Mouse (Mus musculus) embryo, embryonic 11 days (tissue): Measurements from ENCODE around the gene Acot11.

Experiments
- DNase-seq: peaks from one replicate; pipeline ENCODE4 v3.0.0-alpha.2; 2015

The Acot11 gene

DNA sequence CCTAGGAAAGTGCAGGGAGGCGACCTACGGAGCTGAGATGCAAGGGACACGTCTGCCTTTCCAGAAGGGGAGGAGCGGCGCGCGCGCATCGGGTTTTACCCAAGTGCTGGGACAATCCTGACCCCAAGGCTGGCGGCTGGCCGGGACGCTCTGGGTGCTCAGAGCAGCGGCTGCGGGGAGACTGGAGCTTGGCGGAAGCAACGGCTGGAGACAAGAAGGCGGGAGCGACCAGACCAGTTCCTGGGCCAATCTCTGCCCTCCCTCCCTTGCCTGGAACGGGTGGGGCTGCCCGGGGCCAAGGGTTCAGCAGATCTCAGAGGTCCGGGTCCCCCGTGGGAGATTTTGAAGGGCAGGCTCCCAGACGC, at the start of gene Acot11:
Acot11 (minus strand) TSS at position 89 of the 365 bp plus-strand sequence.
- peak; percentile 74 for DNase-seq

DNA sequence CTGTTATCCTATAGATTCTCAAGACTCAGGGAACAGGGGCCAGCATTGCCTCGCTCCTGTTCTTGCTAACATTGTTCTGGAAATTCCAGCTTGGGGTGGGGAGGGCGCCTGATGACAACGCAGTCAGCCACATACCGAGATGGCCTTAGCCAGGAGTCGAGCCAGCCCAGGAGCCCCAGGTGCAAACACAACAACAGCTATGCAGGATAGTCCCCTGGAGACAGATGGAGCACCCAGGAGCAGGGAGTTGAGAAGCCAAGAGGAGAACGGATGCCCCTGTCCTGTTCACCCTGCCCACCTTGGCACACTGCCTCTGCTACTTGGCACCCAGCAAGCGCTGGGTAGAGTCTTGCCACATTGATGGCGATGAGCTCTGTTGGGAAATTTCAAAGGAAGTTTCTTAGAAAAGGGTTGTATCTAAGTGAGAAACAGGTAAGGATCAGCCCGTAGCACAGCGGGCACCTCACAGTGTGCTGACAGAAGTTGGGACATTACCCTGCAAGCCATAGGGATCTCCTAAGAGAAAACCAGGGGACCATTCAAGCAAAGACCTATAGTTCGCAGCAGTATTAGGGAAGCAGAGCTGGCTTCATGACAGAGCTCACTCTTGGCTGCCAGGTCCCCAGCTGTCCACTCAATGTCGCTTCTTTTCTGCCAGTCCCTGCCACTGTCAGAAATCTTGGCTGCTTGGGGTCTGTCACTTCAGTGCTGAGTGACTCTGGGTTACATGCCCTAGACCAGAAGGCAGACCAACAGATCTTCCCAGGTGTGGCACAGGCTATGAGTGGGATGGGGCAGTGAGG, 43.7 kb upstream of the Acot11 start:
- DNase-seq, result no peak

DNA sequence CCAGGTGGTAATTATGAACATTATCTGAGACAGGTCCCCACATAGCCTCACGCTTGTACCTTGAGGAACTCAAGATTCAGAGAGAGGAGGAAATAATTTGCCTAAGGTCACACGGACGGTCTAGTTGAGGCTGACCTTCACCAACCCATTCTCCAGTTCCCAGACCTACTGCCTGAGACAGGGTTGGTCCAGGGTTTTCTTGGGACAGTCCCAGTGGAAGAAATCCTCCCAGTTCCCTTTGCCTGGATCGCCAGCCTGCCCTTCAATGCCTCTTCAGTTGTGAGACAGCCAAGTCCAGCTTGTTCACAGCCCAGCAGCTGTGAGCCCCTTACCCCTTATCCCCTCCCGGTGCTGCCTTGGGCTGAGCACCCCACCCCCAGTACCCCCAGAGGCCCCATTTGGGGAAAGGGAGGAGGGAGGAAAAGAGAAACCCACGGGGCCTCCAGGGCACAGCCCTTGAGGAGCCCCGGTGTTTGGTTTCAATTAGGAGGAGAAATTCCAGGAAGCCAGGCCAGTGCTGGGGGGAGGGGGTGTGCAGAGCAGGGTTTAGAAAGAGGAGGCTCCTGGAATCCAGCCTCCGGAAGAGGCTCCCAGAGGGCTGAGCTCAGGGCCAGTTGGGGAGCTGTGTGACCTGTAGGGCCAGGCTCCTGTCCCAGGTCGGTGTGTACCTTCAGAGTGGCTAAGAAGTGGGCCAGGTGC, 42.9 kb upstream of the Acot11 start:
- peak; percentile 92 for DNase-seq

DNA sequence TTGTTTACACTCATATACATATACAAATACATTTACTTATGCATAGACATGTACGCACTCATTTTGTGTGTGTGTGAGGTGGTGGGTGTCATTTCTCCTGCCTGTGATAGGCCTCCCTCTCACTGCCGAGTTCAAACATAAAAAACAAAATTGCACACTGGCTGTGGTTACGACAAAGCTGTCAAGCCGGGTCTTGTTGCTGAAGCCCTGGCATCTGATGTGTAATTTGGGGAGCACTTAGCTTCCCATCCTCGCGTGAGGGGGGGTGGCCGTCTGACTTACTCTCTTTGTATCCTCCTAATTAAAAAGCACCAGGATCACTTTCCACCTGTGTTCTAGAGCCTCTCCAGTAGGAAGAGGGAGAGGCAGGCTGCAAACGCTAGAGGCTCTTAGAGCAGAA, 37.8 kb upstream of the Acot11 start:
- DNase-seq, result no peak

DNA sequence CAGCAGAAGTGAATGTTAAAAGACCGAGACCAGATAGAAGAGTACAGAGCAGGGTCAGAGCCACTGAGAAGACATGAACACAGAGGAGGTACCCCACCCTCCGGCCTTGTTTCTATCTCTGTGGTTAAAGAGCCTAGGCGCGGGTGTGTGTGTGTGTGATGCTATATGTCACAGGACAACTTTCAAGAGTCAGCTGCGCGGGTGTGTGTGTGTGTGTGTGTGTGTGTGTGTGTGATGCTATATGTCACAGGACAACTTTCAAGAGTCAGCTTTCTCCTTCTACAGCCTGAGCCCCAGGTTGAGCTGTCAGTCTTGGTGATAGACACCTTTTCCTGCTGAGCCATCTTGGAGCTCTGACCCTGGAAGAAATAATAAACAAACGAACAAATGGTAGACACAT, 37.1 kb upstream of the Acot11 start:
- no peak for DNase-seq

DNA sequence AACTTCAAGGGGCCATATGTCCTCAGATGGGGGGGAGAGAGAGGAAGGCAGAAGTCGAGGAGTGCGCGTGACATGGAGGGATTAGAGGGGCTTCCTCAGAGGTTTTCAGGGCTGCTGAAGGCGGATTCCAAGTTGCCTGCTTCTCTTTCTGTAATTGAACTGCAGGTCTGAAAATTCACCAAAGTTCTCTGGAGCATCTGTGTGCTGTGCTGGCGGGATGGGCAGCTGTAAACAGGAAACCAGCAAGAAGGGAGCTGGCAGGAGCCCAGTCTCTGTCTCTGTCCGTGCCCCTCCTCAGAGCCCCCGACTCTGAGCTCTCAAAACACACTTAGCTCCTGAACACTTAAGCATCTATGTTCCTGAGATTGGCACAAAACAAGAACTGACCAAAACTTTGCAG, 36.5 kb upstream of the Acot11 start:
- peak; percentile 40 for DNase-seq

DNA sequence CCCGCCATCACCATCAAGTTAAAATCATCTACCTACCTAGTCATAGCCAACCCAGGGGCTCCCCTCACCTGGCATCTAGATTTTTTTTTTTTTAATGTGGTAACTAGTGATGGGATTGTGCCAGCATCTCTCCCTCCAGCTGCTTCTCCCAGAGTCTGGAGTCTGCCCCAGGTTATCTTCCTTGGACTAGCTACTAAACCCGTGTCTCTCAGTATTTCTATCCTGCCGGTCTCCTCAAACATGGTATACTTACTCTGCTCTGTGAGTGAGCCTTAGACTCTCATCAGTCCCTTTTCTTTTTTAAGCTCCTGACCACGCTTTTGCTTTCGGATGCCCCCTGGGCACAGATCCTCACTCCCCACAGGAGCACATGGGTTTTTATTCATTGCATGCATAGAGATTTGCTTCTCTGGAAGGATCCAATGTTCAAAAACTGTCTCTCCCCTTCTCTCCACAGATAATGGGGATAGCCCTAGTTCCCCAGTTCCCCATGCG, 35.9 kb upstream of the Acot11 start:
- peak; percentile 24 for DNase-seq

DNA sequence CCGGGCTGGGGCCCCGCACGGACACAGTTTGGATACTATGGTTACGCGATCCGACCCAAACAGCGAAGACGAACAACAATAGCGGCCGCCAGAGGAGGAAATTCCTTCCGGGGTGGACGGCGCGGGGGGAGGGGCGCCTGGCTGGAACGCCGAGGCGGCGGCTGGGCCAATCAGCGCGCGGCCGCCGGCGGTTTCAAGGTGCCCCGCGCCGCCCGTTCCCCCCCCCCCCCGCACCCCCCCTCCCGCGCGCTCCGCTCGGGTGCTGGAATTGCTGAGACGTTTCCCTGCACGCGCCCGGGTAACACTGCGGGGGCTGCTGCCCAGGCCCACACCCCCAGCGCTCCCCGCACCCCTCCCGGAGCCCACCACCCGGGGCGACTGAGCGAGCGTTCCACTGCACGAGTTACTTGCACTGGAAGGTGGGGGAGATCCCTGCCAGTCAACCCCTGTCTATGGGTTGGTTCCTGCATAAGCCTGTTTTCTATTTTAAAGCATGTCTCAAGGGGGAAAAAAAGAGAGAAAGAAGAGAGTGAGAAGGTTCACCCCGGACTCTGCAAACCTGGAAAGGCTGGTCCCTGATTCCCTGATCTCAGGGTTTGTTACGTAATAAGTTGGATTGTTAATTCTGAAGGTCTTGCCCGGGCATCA, 35.3 kb upstream of the Acot11 start:
- DNase-seq, result peak; percentile 95

DNA sequence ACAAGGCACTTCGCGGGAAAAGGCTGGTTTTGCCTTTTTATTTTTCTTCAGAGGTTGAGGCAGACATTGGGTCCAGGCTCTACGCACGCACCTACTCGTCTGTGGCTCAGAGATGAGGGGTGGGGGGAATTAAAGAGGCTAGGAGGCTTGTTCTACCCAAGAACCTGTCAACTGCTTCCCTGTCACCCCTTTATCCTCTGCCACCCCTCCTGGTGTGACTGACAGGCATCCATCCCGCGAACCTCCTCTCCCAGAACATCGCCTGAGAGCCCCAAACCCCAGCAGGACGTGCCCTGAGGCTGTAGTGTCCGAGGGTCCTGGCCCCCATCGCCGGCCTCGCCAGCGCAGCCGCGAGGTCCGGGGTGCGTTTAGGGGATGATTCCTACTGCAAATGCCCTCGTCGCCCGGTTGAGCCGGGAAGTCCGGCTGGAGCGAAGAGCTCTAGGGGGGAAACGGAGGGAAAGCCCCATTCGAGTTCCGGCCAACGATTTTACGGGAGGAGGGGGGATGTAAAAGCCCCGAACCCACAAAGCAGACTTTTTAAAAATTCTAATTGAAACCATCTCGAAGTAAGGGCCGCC, 34.5 kb upstream of the Acot11 start:
- peak; percentile 76 for DNase-seq

DNA sequence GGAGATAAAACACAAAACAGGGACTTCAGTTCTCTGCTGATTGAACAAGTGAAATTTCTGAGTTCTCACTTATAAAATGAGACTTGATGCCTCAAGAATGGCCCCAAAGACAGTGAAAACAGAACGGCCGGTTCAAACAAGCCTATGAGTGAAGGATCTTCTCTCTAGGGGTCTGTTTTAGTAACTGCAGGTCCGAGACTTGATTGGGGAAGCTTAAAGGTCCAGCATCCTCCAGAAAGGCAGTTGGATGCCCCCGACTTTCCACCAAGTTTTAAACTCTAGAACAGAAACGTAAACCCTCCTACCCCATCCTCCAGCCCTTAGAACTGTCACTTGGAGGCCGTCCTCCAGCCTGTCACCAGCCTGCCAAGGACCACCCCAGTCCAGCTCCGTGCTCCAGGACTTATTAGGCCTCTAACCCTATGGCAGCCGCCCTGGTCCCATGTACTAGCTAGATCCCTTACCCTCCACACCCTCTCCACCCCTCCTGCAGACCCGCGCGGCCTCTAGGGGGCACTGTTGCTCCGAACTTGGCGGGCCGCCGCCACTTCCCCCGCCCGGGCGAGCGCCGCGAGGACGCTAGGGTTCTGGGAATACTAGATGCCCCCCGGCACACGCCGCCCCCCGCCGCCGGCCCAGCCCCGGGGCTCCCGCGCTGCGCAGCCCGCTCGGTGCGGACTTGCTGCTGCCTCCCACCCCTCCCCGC, 33.9 kb upstream of the Acot11 start:
- peak; percentile 96 for DNase-seq

DNA sequence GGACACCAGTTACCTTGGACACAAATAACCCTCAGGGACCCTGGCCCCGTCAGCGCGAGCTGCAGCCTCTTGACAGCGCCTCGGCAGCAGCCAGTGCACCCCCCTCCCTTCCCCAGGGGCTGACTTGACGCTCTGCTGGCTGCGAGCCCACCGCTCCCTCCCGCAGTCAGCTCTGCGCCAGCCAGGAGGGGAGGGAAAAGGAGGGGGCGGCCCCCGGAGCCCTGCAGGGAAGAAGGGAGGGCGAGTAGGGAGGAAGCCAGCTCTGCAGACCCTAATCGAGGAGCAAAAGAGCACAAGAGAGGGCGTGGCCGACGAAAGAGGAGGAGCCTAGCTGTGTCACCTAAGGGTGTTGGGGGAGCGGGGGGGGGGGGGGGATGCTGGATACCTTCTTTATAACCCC, 33.2 kb upstream of the Acot11 start:
- peak; percentile 84 for DNase-seq

DNA sequence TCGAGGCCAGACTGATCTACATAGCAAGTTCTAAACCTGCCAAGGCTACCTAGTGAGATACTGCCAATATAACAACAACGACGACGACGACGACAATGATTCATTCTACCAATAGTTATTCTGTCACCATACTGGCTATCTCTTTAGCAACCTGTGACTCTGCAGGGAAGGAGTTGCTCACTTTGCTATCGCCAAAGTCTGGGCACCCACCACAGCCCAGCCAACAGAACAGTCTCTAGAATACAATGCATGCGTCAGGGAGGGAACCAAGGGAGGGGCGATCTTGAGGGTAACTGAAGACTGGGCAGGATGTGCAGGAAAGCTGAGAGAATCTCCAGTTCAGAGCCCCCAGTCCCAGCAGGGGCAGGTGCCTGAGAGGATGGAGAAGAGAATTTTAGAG, 32.6 kb upstream of the Acot11 start:
- DNase-seq, result no peak

DNA sequence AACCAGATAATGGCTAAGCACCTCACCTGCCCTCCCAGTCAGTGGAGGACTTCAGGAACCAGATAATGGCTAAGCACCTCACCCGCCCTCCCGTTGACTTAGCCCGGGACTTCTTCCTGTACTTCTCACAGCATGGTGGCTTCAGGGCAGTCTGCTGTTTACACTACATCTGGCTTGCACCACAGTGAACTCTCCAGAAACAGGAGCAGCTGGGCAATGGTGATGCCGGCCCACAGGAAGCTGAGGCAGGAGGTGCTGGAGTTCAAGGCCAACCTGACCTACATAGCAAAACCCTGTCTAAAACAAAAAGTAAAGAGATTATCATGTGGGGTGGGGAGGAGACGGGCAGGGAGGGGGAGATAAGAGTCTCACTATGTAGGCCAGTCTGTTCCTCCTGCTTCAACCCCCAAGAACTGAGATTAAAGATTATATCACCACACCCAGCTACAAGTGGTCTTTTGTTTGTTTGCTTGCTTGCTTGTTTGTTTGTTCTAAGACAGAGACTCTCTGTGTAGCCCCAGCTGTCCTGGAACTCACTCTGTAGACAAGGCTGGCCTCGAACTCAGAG, 25.8 kb upstream of the Acot11 start:
- no peak for DNase-seq

DNA sequence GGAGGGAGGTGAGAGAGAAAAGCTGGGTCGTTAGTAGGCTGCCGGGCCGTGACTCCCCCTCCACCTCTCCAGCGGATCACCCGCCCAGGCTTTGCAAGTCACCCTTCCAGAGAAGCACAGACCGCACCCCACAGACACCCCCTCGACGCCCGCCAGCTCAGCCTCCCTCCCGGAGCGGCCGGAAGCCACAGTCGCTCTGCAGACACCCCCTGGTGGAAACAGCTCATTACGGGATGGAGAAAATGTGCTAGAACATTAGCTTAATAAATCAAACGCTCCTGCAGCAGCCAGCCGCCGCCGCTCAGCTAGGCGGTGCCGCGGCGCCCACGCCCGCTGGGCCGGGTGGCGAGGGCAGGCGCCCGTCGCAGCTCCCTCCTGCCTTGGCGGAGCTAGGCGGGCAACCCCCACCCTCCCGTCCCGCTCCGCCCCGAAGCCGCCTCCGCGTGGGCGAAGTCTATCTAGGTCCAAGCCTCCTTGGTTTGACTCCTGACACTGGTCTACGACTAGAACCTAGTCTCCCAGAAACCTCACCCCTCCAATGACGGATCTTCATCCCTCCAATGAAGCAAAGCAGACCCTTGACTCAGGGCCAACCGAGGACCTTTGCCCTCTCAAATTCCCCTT, 23.1 kb upstream of the Acot11 start:
- DNase-seq, result peak; percentile 77

DNA sequence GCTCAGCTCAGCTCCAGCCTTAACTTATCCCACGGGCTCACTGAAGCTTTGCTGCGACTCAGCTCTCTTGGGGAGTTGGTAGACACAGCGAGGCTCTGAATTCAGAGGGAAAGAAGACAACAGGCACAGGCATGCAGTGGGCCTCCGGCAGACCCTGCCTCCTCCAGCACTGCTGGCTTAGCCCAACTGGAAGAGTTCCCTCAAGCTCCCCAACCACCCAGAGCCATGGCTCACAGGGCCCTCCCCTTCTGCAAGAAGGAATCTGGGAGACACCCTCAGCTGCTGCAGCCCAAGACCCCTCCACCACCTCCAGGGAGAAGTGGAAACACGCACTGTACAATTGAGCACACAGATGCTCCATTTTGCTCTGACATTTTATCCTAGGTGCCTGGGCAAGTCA, 20.4 kb upstream of the Acot11 start:
- DNase-seq, result no peak

DNA sequence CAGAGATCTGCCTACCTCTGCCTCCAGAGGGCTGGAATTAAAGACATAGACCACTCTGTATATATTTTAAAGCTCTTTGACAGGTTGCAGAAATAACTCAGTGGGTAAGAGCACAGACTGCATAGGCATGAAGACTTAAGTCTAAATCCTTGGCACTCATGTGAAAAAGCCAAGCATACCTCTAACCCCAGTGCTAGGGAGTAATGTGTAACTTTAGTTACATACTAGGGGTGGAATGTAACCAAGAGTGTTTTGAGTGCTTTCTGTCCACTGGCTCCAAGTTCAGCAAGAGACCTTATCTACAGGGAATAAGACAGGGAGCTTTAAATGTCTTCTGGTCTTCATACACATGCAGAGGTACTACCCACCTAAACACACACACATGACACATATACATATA, 14.6 kb upstream of the Acot11 start:
- no peak for DNase-seq

DNA sequence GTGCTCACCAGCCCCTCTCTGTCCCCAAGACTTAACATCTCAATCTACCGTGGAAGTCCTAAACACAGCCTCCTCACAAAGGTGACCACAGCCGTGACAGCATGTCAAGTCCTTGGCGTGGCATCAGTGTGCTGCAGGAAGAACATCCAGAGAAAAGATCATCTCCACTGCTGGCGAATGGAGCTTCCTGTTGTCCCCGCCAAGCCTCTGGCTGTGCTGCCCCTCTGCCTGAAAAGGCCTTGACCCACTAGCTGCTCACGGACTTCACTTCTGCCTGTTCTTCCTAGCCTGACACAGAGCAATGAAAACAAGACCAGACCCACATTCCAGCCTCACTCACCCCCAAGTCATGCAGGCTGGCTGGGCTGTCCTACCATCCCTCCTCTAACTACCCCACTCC, 13.5 kb upstream of the Acot11 start:
- DNase-seq, result no peak

DNA sequence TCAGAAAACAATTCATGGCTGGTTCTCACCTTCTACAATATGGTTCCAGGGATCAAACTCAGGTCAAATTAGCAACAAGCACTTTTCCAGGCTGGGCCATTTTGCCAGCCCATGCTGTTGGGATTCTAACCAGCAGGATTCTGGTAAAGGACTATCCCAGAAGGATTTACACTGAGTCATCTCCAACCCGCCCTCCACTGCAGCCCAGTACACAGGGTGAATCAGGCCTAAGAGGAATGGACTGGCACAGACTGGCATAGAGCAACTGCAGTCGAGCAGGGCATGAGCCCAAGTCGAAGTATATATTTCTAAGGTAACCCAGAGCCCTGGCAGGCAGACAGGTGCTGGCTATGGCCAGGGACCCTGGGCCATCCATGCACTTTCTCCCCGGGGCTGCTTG, 12.2 kb upstream of the Acot11 start:
- no peak for DNase-seq

DNA sequence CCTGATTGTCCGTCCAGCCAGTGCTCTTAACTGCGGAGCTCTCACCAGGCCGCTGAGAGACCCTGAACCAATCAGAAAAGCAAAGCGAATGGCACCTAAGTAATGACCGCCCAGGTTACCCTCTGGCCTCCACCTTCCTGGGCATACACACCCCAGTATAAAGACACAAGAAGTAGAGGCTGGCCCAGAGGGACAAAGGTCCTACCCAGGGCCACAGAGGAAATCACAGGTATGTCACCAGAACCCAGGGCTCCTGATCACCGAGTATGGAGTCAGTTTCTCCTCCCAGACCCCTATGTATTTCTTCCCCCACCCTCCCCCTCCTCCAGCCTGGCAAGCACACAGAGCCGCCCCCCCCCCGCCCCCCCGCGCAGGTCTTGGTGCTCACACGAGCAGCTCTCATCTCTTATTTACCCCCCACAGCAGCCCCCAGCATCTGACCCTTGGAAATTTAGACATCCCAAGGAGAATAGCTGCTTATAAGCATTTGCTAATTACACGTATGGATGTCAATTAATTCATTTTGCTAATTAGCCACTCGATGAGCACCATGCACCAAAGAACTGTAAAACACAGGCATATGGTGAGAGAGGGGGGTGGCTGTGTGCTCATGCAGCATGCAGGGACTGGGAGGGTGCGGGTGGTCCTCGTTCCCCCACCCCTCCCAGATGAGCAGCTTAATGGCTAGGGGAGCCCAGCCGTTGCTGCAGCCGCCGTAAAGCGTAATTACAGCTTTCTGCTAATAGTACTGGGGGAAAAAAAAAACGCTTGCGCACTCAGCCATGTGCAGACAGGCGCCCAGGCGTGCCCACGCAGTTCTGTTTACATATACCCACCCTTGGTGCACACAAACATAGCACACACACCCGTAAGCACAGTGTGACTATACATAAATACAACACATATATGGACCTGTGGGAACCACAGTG, 10.9 kb upstream of the Acot11 start:
- DNase-seq, result peak; percentile 37

DNA sequence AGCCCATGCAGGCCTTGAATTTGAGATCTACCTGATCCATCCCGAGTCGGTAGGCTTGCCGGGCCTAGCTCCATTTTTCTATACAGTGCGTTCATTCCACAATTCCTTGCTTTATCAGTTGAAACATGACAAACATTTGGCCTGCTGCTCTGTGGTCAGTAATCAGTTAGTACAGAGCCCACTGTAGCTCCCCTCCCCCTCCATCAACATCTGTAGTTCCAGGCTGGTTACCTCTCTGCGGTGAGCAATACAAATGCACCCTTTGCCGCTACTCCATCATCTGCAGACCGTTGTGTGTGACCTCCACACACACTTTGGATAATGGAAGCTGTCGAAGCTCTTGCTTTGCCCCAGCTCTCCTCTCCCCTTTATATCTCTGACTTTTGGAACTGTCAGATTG, 6.4 kb upstream of the Acot11 start:
- DNase-seq, result no peak

DNA sequence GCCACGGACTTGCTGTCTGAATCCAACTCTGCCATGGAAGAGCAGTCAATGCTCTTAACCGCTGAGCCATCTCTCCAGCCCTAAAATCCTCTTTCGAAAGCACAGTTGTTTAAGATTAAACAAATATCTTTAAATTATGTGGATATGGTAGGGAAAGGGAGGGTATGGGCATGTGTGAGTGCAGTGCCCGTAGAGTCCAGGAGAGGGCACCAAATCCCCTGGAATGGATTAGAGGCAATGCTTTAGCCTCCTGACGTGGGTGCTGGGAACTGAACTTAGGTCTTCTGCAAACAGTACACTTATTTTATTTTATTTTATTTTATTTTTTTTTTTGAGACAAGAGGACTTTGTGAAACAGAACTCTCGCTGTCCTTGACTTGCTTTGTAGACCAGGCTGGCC, 5.2 kb upstream of the Acot11 start:
- DNase-seq, result no peak
